Mouse (Mus musculus): ENCODE measurements at regions not wholly inside any gene's neighbourhood (a gene's known extent, or its start where the extent isn't known, plus 50 kb on each side); places are given as distances from the start of the nearest gene placed in this dataset.

DNA sequence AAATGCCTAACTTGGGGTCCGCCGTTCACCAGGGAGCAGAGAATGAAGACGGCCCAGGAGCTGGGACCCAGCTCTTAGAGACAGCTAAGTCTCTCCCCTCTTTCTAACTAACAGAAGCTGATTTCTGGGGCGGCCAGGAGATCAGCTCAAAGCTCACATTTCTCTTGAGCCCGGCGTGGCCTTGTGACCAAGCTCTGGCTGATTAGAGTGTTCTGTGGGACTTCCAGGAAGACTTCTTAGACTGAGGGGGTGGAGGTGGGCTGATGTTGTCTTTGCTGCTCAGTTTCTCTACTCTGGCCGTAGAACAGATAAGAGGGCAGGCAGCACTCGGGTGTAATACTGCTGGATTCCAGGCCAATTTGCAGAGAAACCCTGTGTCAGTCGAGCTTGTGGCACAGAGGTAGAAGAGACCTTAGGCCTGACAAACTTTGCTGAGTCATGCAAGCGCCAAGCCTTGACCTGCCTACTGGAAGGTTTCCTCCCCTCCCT lies 96.5 kb upstream of the Map3k1 start:
- TF ChIP-seq CTCF (IDR thresholded peaks at IDR 0.05; ENCODE audit: low read depth, low read length) = no peak
- 0 out of 2 replicates have a peak, but pooled peaks have one; percentile 23 for TF ChIP-seq POLR2A (IDR thresholded peaks at IDR 0.05; ENCODE audit: borderline replicate concordance, low read depth, low read length)
